Mouse (Mus musculus) thymus, postnatal 14 days (tissue): Measurements from ENCODE around the gene Oaz3.

Source experiments
- DNase-seq: peaks from one replicate; pipeline ENCODE4 v3.0.0; 2021

Oaz3 gene

DNA sequence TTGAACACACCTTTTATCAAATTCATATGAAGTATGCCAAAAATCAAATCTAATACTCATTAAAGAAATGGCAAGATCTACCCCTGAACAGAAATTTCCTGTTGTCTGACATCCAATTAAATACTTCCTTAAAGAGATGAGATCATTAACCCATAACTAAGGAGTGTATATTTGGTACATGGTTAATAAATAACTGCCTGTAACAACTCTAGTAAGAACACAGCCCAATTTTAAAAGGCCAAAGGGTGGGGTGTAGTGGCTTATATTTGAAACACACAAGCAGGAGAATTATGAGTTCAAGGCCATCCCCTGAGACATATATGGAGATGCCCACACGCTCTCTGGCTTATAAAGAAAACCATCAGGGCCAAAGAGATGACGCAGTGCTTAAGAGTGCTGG lies 5.7 kb upstream of the Oaz3 start:
- no peak for DNase-seq

DNA sequence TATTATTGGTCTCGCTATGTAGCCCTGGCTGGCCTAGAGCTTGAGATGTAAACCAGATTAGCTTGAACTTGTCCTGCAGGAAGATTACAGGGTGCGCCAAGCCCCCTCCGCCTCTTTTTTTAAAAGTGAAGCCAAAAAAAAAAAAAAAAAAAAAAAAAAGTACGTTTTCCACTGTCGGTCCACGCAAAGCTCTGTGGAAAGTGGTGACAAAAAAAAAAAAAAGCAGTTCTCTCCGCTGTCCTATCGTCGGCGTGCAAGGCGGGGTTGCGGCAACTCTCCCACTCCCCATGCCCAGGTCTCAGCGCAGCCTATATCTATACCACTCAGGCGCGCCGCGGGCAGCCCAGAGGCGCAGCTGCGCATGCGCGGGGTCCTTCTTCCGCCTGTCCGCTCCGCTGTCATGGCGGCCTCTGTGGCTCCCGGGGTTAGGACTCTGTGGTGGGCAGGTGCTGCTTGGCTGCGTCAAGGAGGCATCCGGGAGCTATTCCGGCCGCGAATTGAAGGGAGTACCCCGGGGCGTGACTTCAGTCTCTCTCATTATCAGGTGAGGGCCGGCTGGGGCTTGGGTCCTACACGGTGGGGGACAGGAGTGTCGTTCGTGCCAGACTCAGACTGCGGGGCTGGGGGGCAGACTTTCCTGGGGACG lies 641 bp downstream of the Oaz3 start, which contains the start of gene Mrpl9:
TSS of gene Mrpl9 (plus strand) at position 368 of the 646 bp plus-strand sequence.
- DNase-seq, result peak; percentile 98

- peak; percentile 33 for DNase-seq
Measured at GRCm38 (mm10) chr3:94441182-94441581, 2.5 kb downstream of the Oaz3 start.

DNA sequence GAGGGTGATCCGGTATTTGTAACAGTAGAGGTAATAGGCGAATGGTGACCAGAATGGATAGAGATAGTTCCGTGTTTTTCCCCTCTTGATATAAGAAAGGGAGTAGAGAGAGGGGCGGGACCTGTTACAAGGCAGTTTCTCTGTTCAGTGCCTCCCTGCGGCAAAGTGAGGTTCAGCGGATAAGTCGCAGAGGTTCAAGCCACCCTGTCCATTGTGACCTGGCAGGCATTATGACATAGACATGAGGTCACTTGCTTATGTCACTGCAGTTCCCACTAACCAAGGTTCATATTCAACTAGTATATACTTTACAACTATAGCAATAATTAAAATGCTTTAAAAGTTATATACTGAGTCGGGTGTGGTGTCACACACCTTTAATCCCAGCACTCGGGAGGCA lies 7.3 kb downstream of the Oaz3 start:
- no peak for DNase-seq

DNA sequence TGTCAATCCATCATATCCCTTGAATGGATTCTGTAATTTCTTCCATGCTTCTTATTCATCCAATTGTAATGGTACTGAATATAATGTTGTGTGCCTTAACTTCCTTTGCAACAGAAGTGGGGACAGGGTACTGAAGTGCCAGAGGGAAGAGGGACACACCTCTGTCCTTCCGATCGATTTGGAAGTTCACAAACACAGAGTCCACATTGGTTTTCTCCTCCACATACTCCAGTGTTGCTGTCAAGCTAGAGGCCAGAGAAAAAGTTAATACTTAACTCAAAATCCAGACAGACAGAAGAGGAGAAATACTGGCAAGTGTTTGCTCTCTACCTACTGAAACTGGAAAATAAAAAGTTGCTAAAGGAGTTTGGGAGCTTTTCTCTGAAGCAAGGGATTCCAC lies 9.4 kb downstream of the Oaz3 start:
- DNase-seq, result no peak

DNA sequence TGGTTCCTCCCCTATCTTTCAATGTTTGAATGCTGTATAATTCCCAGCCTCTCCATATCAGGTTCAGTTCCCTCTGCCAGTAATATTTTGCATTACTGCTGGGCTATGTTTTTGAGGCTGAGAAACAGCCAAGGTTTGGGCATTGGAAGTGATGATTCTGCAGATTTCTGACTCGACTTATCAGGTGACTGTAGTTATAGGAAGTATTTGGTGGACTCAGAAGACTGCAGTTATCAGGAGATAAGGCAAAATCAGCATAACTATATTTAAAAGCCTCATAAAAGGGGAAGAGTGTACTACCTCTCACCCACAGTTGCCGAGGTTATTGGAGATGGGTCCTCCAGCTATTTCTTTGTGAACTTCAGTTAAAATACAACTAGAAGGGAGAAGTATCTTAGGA lies 12.7 kb downstream of the Oaz3 start:
- DNase-seq, result no peak

- DNase-seq, result peak; percentile 97
Measured at GRCm38 (mm10) chr3:94413031-94413679, 30.6 kb downstream of the Oaz3 start, which contains the start of gene Tdrkh. TSS of gene Tdrkh (plus strand) at chr3:94413273.

GRCm38 (mm10) chr3:94412530-94412929 lies 31.2 kb downstream of the Oaz3 start:
- peak; percentile 76 for DNase-seq

- DNase-seq, result no peak
Measured at GRCm38 (mm10) chr3:94405561-94405960, 38.2 kb downstream of the Oaz3 start.

DNA sequence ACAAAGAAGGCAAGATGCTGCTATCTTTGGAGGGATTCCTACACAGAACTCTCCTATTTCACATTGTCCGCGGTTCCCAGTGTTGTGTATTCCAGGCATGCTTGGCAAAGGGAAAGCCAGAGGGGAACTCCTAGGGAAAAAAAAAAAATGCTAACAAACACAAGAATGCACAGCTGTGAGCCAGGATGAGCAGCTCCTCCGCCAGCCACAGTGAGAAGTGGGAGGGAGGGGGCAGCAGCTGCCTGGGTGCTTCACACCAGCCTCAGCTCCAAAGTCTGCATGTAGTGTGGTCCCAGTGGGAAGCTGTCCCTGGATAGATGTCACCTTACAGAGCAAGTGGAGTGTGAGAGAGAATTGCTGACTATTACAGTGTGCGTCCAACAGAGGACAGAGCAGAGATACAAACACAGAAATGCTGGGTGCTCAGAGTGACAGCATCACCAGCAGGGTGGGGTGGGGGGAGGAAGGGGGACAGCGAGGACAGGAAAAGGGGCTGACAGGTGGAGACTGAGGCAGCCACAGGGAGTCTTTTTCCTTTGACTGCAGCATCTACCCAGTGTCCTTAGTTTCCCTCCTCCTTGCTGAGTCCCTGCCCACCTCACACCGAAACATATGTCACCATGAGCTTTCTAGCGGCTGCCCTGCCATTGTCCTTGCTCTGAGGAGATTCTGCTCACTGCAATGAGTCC lies 39.2 kb downstream of the Oaz3 start:
- DNase-seq, result peak; percentile 64

GRCm38 (mm10) chr3:94402451-94402850 lies 41.3 kb downstream of the Oaz3 start:
- no peak for DNase-seq

GRCm38 (mm10) chr3:94399663-94400310 lies 43.9 kb downstream of the Oaz3 start:
- DNase-seq, result no peak

DNA sequence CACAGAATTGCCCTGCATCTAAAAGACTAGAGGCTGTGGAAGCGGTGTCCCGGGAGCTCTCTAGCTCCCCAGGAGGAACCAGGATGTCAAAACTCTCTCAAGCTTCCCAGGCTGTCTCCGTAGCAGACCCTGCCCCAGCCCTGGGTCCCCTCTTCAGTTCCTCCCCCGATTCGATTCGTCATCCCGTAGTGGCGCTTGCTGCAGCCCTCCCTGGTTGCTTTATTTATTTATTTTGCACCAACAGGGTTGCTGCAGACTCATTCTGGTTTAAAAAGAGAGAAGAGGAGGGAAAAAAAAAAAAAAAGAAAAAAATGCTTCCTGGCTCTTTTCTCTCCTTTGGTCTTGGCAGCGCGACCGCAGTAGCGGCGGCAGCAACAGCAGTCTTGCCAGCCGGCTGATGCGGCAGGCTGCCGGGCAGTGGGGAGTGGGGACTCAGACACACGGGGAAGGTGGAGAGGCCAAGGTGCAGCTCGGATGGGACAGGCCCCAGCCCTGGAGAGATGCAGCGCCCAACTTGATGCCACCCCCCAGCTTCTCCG lies 44.7 kb downstream of the Oaz3 start:
- DNase-seq, result peak; percentile 71

DNA sequence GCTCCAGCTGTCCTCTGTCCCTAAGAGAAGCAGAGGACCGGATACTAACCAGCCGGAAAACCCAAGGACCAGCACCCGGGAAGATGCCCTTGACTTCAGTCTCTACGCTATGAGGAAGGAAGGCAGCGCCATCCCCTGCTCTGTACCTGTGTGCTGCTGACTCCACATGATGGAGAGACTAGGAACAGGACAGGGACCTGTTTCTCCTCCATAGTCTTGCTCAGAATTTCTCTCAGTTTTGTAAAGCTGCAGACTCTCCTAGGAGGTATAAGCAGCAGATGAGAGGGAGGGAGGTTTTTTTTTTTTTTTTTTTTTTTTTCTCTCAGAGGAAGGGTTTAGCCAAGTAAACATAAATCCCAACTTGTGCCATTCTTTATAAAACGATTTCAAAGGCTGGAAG lies 45.5 kb downstream of the Oaz3 start, which contains the start of gene Lingo4:
TSS of gene Lingo4 (plus strand) at position 301 of the 400 bp plus-strand sequence.
- no peak for DNase-seq

- no peak for DNase-seq
Measured at GRCm38 (mm10) chr3:94396851-94397250, 46.9 kb downstream of the Oaz3 start.

DNA sequence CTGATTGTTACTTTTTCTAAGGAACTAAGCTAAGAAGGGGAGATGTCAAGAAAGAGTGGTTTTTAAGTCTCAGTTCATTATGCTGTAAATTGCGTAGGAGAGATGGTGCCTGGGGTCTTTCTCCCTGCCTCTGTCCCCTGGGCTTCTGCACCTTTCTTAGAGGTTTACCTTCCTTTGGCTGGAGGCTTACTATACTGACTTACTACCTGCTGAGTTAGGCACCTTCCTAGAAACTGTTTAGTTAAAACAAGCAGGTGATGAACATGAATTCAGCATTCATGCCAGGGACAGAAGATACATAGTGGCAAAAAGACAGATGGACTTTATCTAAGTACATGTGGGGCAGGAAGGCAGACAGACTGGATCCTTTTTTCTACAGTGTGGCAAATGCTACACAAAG lies 47.4 kb downstream of the Oaz3 start:
- DNase-seq, result no peak

DNA sequence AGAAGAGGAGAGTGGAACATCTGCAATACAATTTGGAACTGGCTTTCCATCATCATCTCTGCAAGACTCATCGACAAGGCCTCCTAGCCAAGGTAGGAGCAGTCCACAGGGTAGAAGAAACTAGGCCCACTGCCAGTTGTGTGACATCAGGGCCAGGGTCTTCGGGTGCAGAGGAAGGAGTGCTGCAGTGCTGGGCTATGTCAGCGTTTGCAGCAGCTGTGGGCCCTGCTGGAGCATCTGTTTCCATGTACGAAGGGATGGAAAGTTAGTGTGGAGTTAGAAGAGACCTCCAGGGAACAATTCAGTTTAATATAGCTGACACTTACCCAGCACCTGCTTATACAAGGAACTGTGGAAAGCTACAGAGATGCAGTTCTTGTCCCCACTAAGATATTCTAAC lies 50.7 kb downstream of the Oaz3 start:
- DNase-seq, result no peak

DNA sequence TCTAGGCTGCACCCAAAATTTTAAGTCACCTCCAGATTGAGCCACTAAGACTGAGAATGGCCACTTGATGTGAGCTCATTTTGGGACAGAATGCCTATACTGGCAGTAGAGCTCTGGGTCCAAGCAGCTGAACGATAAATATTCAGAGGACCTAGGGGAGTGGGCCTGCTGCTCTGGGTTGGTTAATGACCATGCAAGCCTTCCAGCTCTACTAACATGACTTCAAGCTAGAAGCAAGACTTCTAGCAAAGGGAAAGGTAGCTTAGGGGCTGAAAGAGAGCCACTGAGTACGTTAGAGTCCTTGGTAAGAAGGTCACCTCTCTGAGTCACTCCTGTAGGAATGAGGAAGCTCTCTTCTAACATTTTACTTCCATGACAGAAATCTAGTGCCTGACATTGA lies 51.6 kb downstream of the Oaz3 start:
- DNase-seq, result no peak

- DNase-seq, result no peak
Measured at GRCm38 (mm10) chr3:94391001-94391400, 52.7 kb downstream of the Oaz3 start.

DNA sequence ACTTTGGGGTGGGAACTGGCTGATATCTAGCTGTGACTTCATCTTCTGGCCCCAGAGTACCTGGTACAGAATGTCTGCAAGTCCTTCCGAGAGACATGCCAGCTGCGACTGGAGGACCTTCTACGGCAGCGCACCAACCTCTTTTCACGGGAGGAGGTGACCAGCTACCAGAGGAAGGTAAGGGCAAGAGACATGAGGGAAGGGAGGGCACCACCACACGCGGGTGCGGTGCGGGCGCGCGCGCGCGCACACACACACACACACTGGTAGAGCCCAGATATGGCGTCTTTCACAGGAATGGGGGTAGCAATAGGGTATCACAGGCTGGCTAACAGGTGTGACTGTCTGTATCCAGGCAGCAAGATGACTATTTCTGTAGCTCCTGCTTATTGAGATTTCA lies 54.3 kb downstream of the Oaz3 start:
- DNase-seq, result peak; percentile 42

DNA sequence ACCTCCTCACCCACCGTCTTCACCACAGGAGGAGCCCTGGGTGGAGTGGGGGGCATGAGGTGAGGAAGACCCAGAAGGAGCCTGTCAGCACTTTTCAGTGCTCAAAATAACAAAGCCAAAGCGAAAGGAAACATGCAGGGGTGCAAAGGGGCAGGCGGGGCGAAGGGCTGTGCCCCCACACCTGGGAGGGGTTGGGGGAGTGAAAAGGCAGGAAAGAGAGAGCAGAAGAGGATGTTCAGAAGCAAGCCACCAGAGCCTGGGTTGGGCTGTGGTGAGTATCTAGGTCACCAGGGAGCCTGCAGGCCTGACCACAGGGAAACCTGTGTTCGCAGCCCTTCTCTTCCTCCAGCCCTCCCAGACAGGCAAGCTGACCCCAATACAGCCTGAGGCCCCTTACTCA lies 55.7 kb downstream of the Oaz3 start:
- peak; percentile 93 for DNase-seq

- peak; percentile 49 for DNase-seq
Measured at GRCm38 (mm10) chr3:94387391-94387790, 56.3 kb downstream of the Oaz3 start.

GRCm38 (mm10) chr3:94386671-94387070 lies 57.0 kb downstream of the Oaz3 start:
- DNase-seq, result peak; percentile 82
